Mouse (Mus musculus): ENCODE data around the gene Prox1. TPM values are rescaled to one million over a fixed set of nuclear protein-coding genes. Genes with fewer than 3 reads are reported as not detected.
A peak's percentile ranks its signal among the peaks of the same experiment; 100 is the strongest.

Gene Prox1
- polyA plus RNA-seq, 2 experiments, result 3.7 to 4.5 TPM

GRCm38 (mm10) chr1:190106060-190106459 is 64.5 kb downstream of the Prox1 start:
- ATAC-seq (ENCODE audit: insufficient read depth), result no peak
- no peak for DNase-seq (ENCODE audit: low read depth in 3 of 3, low spot score in 3 of 3)
- no peak for TF ChIP-seq CTCF (IDR thresholded peaks at IDR 0.05; ENCODE audit: low read depth)
- Histone ChIP-seq H3K4me2 (ENCODE audit: low read depth) (no peak overlapping the region), H3K36me3 (replicated peaks; ENCODE audit: control insufficient read depth, insufficient read depth, low read depth) (no peaks in the 10 kb centered on the region), H3K9ac (replicated peaks) (no peak overlapping the region), H3K27me3 (ENCODE audit: control insufficient read depth, insufficient read depth, low read length) (no peaks in the 10 kb centered on the region), H3K4me3 (ENCODE audit: insufficient read depth in 1 of 2, low read depth in 2 of 2, low read length in 2 of 2) (no peak overlapping the region), H3K9me3 (ENCODE audit: control insufficient read depth, low read length) (no peaks in the 10 kb centered on the region), H3K27ac (peak overlapping the region; percentile 38), H3K4me1 (replicated peaks; ENCODE audit: control insufficient read depth in 2 of 2, insufficient read depth in 2 of 2, low read length in 1 of 2) (peaks cover 0 to 10% of the 10 kb centered on the region in 2 experiments; a peak in 2 of 4 replicates)
- 54% methylated on average over 5 of the region's 5 CpGs for WGBS (ENCODE audit: insufficient replicate concordance)

- Histone ChIP-seq H3K27ac (no peak overlapping the region), H3K4me3 (ENCODE audit: insufficient read depth in 1 of 2, low read depth in 2 of 2, low read length in 2 of 2) (no peak overlapping the region), H3K9ac (replicated peaks) (no peak overlapping the region), H3K36me3 (replicated peaks; ENCODE audit: control insufficient read depth, insufficient read depth, low read depth) (no peaks in the 10 kb centered on the region), H3K27me3 (ENCODE audit: control insufficient read depth, insufficient read depth, low read length) (no peaks in the 10 kb centered on the region), H3K4me2 (ENCODE audit: low read depth) (no peak overlapping the region), H3K4me1 (replicated peaks; ENCODE audit: control insufficient read depth in 2 of 2, insufficient read depth in 2 of 2, low read length in 1 of 2) (no peaks in the 10 kb centered on the region), H3K9me3 (ENCODE audit: control insufficient read depth, low read length) (no peaks in the 10 kb centered on the region)
- DNase-seq (ENCODE audit: low read depth in 3 of 3, low spot score in 3 of 3) (no peak), ATAC-seq (ENCODE audit: insufficient read depth) (no peak)
- TF ChIP-seq CTCF (IDR thresholded peaks at IDR 0.05; ENCODE audit: low read depth), result no peak
- TF ChIP-seq EP300 (IDR thresholded peaks at IDR 0.05; ENCODE audit: low read depth), result no peak
- 65% methylated on average over 9 of the region's 9 CpGs for WGBS (ENCODE audit: insufficient replicate concordance)
These were observed 77.2 kb downstream of the Prox1 start for GRCm38 (mm10) chr1:190093326-190093725.

GRCm38 (mm10) chr1:190092076-190092475 is 78.4 kb downstream of the Prox1 start:
- ATAC-seq (ENCODE audit: insufficient read depth), result no peak
- no peaks in the 10 kb centered on the region for H3K4me1 ChIP-seq (replicated peaks; ENCODE audit: control insufficient read depth in 2 of 2, insufficient read depth in 2 of 2, low read length in 1 of 2)
- H3K4me3 ChIP-seq (ENCODE audit: insufficient read depth in 1 of 2, low read depth in 2 of 2, low read length in 2 of 2), result no peak overlapping the region

GRCm38 (mm10) chr1:190088929-190089328 is 81.6 kb downstream of the Prox1 start:
- ATAC-seq (ENCODE audit: insufficient read depth) (no peak), DNase-seq (ENCODE audit: low read depth in 3 of 3, low spot score in 3 of 3) (no peak)
- 36% methylated on average over 2 of the region's 2 CpGs for WGBS (ENCODE audit: insufficient replicate concordance)
- TF ChIP-seq EP300 (IDR thresholded peaks at IDR 0.05; ENCODE audit: low read depth) (no peak), CTCF (IDR thresholded peaks at IDR 0.05; ENCODE audit: low read depth) (no peak)
- no peak overlapping the region for H3K4me3 ChIP-seq (ENCODE audit: insufficient read depth in 1 of 2, low read depth in 2 of 2, low read length in 2 of 2)
- no peaks in the 10 kb centered on the region for H3K36me3 ChIP-seq (replicated peaks; ENCODE audit: control insufficient read depth, insufficient read depth, low read depth)
- H3K9me3 ChIP-seq (ENCODE audit: control insufficient read depth, low read length), result no peaks in the 10 kb centered on the region
- H3K9ac ChIP-seq (replicated peaks), result no peak overlapping the region
- H3K27ac ChIP-seq, result no peak overlapping the region
- H3K4me2 ChIP-seq (ENCODE audit: low read depth), result no peak overlapping the region
- H3K27me3 ChIP-seq (ENCODE audit: control insufficient read depth, insufficient read depth, low read length), result no peaks in the 10 kb centered on the region
- H3K4me1 ChIP-seq (replicated peaks; ENCODE audit: control insufficient read depth in 2 of 2, insufficient read depth in 2 of 2, low read length in 1 of 2), result no peaks in the 10 kb centered on the region

More at GRCm38 (mm10) chr1:190092076-190092475, 78.4 kb downstream of the Prox1 start:
- Histone ChIP-seq H3K9ac (replicated peaks) (no peak overlapping the region), H3K9me3 (ENCODE audit: control insufficient read depth, low read length) (no peaks in the 10 kb centered on the region), H3K4me2 (ENCODE audit: low read depth) (no peak overlapping the region), H3K27ac (no peak overlapping the region), H3K36me3 (replicated peaks; ENCODE audit: control insufficient read depth, insufficient read depth, low read depth) (no peaks in the 10 kb centered on the region), H3K27me3 (ENCODE audit: control insufficient read depth, insufficient read depth, low read length) (no peaks in the 10 kb centered on the region)
- TF ChIP-seq EP300 (IDR thresholded peaks at IDR 0.05; ENCODE audit: low read depth), result no peak
- TF ChIP-seq CTCF (IDR thresholded peaks at IDR 0.05; ENCODE audit: low read depth), result no peak
- DNase-seq (ENCODE audit: low read depth in 3 of 3, low spot score in 3 of 3), result no peak
- WGBS (ENCODE audit: insufficient replicate concordance), result 77% methylated on average over 7 of the region's 7 CpGs

- Histone ChIP-seq H3K36me3 (replicated peaks; ENCODE audit: control insufficient read depth, insufficient read depth, low read depth) (no peaks in the 10 kb centered on the region), H3K27ac (no peak overlapping the region), H3K4me3 (ENCODE audit: insufficient read depth in 1 of 2, low read depth in 2 of 2, low read length in 2 of 2) (no peak overlapping the region), H3K9me3 (ENCODE audit: control insufficient read depth, low read length) (no peaks in the 10 kb centered on the region), H3K4me2 (ENCODE audit: low read depth) (no peak overlapping the region), H3K27me3 (ENCODE audit: control insufficient read depth, insufficient read depth, low read length) (no peaks in the 10 kb centered on the region), H3K9ac (replicated peaks) (no peak overlapping the region), H3K4me1 (replicated peaks; ENCODE audit: control insufficient read depth in 2 of 2, insufficient read depth in 2 of 2, low read length in 1 of 2) (0 out of 4 replicates have a peak, but pooled peaks cover 0 to 4% of the 10 kb centered on the region in 2 experiments)
- WGBS (ENCODE audit: insufficient replicate concordance), result 67% methylated on average over 7 of the region's 7 CpGs
- TF ChIP-seq CTCF (IDR thresholded peaks at IDR 0.05; ENCODE audit: low read depth) (no peak), EP300 (IDR thresholded peaks at IDR 0.05; ENCODE audit: low read depth) (no peak)
- no peak for ATAC-seq (ENCODE audit: insufficient read depth)
- DNase-seq (ENCODE audit: low read depth in 3 of 3, low spot score in 3 of 3), result no peak
These were observed 84.8 kb downstream of the Prox1 start for GRCm38 (mm10) chr1:190085703-190086102.

Data from liver, embryonic 14.5 days (tissue).